Comparison of ENCODE assay signal across 8 mouse cellular contexts in genomic region chr7:45701072-45701471, GRCm38 (mm10). TPM values are rescaled to one million over a fixed set of nuclear protein-coding genes. Genes with fewer than 3 reads are reported as not detected.
DNase-seq lines count a peak whose midpoint lies in the region; ATAC-seq lines count a peak whose summit lies in the region.

No protein-coding gene starts in this region.

- peak overlapping the region; percentile 41 for H3K9ac ChIP-seq in neural tube, embryonic 11.5 days (ENCODE audit: low read length)
- H3K9ac ChIP-seq in limb, embryonic 11.5 days (ENCODE audit: low read length): peak overlapping the region; percentile 56

- H3K27me3 ChIP-seq in neural tube, embryonic 11.5 days (ENCODE audit: control insufficient read depth, insufficient read depth, low read length): peaks cover 17% of the 10 kb centered on the region
- H3K27me3 ChIP-seq in limb, embryonic 11.5 days (ENCODE audit: control insufficient read depth, insufficient read depth, low read length): peaks cover 25% of the 10 kb centered on the region

- ATAC-seq in cerebellum, adult (ENCODE audit: insufficient number of reproducible peaks, low FRiP score, low TSS enrichment): no peak
- no peak for ATAC-seq in neural tube, embryonic 11.5 days (ENCODE audit: insufficient read depth, low FRiP score, low TSS enrichment)
- no peak for ATAC-seq in limb, embryonic 11.5 days (ENCODE audit: insufficient number of reproducible peaks, low FRiP score, low TSS enrichment, low read depth)

- no peaks in the 10 kb centered on the region for H3K9me3 ChIP-seq in neural tube, embryonic 11.5 days (ENCODE audit: control insufficient read depth, low read length)
- no peaks in the 10 kb centered on the region for H3K9me3 ChIP-seq in limb, embryonic 11.5 days (ENCODE audit: control insufficient read depth, low read length)

- peak; percentile 71 for DNase-seq in cerebellum, adult 11-12 months
- DNase-seq in neural tube, embryonic 11.5 days (ENCODE audit: low spot score): no peak
- no peak for DNase-seq in neural tube, embryonic 10.5 days (ENCODE audit: extremely low spot score, low spot score)
- DNase-seq in limb, embryonic 11.5 days (ENCODE audit: low spot score): no peak
- DNase-seq in frontal cortex, postnatal 36 days (ENCODE audit: low spot score in 2 of 2): no peak
- no peak for DNase-seq in left cerebral cortex, adult 8-10 months (ENCODE audit: low spot score in 2 of 2)
- no peak for DNase-seq in liver

- H3K36me3 ChIP-seq in neural tube, embryonic 11.5 days (ENCODE audit: control insufficient read depth, insufficient read depth, low read length): no peaks in the 10 kb centered on the region
- no peaks in the 10 kb centered on the region for H3K36me3 ChIP-seq in limb, embryonic 11.5 days (ENCODE audit: control insufficient read depth, insufficient read depth, low read length)

- H3K4me2 ChIP-seq in neural tube, embryonic 11.5 days (ENCODE audit: low read depth): peak overlapping the region; percentile 79
- H3K4me2 ChIP-seq in limb, embryonic 11.5 days (ENCODE audit: low read depth, severe bottlenecking): peak overlapping the region; percentile 65; the same call in 1 of the 2 replicates

- H3K4me3 ChIP-seq in neural tube, embryonic 11.5 days (ENCODE audit: low read depth, low read length): peak overlapping the region; percentile 39
- H3K4me3 ChIP-seq in limb, embryonic 11.5 days (ENCODE audit: low read depth, low read length): 0 out of 2 replicates have a peak overlapping the region, but pooled peaks have one; percentile 17

- WGBS in neural tube, embryonic 11.5 days: 28% methylated on average over 11 of the region's 11 CpGs
- WGBS in limb, embryonic 11.5 days: 32% methylated on average over 11 of the region's 11 CpGs

- H3K27ac ChIP-seq in neural tube, embryonic 11.5 days (ENCODE audit: low read depth, low read length): peak overlapping the region; percentile 56; the same call in 1 of the 2 replicates
- no peak overlapping the region for H3K27ac ChIP-seq in limb, embryonic 11.5 days (replicated peaks; ENCODE audit: low read depth, low read length)

- H3K4me1 ChIP-seq in neural tube, embryonic 11.5 days (ENCODE audit: control insufficient read depth, insufficient read depth, low read length): peaks cover 23% of the 10 kb centered on the region
- H3K4me1 ChIP-seq in limb, embryonic 11.5 days (ENCODE audit: control insufficient read depth, insufficient read depth, low read length): peaks cover 21% of the 10 kb centered on the region

RNA-seq across cellular contexts. Expression of gene Car11, which starts 1.4 kb away (rescaled TPM):
- polyA plus RNA-seq in neural tube, embryonic 11.5 days (2014; fragmentation: Nextera tagmentation; extraction: Ambion mirVana): 11.5 and 12.4 TPM in 2 replicates
- polyA plus RNA-seq in limb, embryonic 11.5 days (2014; fragmentation: Nextera tagmentation; extraction: Ambion mirVana): 5.1 and 5.5 TPM in 2 replicates
- 100 to 1,000 TPM; 230 to 247 (median 241) TPM for total RNA-seq in left cerebral cortex, adult 8-10 months (2022)

RNA-seq across cellular contexts. Expression of gene Dbp, which starts 3.8 kb away (rescaled TPM):
- 3.3 and 3.7 TPM in 2 replicates for polyA plus RNA-seq in neural tube, embryonic 11.5 days (2014; fragmentation: Nextera tagmentation; extraction: Ambion mirVana)
- polyA plus RNA-seq in limb, embryonic 11.5 days (2014; fragmentation: Nextera tagmentation; extraction: Ambion mirVana): 4.2 and 4.9 TPM in 2 replicates
- 100 to 1,000 TPM; 164 to 236 (median 186) TPM for total RNA-seq in left cerebral cortex, adult 8-10 months (2022)

RNA-seq across cellular contexts. Expression of gene Sec1, which starts 6.9 kb away (rescaled TPM):
- polyA plus RNA-seq in neural tube, embryonic 11.5 days (2014; fragmentation: Nextera tagmentation; extraction: Ambion mirVana): 1.7 and 2.1 TPM in 2 replicates
- polyA plus RNA-seq in limb, embryonic 11.5 days (2014; fragmentation: Nextera tagmentation; extraction: Ambion mirVana): 0.11 and 0.37 TPM in 2 replicates
- total RNA-seq in left cerebral cortex, adult 8-10 months (2022): 1 to 10 TPM in 1 of 4 experiments, under 1 TPM in 3; 0.63 to 1.1 (median 0.87) TPM

RNA-seq across cellular contexts. Expression of gene Rpl18, which starts 14.2 kb away (rescaled TPM):
- 929 and 960 TPM in 2 replicates for polyA plus RNA-seq in neural tube, embryonic 11.5 days (2014; fragmentation: Nextera tagmentation; extraction: Ambion mirVana)
- polyA plus RNA-seq in limb, embryonic 11.5 days (2014; fragmentation: Nextera tagmentation; extraction: Ambion mirVana): 1,181 and 1,244 TPM in 2 replicates
- total RNA-seq in left cerebral cortex, adult 8-10 months (2022): 100 to 1,000 TPM; 340 to 384 (median 357) TPM

RNA-seq across cellular contexts. Expression of gene Sphk2, which starts 16.7 kb away (rescaled TPM):
- polyA plus RNA-seq in neural tube, embryonic 11.5 days (2014; fragmentation: Nextera tagmentation; extraction: Ambion mirVana): 23.7 and 25.3 TPM in 2 replicates
- 28.4 and 28.5 TPM in 2 replicates for polyA plus RNA-seq in limb, embryonic 11.5 days (2014; fragmentation: Nextera tagmentation; extraction: Ambion mirVana)
- 10 to 100 TPM; 24.9 to 27.4 (median 25.3) TPM for total RNA-seq in left cerebral cortex, adult 8-10 months (2022)
